ENCODE assay signal across 1 mouse cellular context in the genomic region with DNA sequence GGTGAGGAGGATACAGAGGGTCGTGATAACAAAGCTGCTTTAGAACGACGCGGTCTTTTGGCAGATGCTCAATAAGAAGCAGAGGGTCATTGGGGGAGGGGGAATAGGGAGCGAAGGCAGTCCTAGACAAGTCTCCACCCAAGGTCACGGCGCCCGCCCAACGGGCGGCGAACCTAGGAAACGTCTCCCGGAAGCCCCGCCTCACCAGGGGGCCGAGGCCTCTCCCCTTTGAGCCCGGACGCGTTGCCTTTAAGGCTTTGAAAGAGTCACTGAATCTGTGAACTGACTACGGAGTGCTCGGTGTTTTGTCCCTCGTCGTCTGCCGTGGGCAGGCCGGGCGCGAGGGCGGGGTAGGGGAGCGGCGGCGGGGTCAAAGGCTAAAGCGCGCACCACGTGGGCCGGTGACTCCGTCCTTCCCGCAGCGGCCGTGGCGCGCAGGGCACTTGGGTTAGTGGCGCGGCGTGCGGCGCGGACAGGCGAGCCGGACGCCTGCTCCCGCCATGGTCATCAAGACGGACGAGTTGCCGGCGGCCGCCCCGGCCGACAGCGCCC.
TF ChIP-seq lines count a peak whose summit lies in the region.

A gene (plus strand): TSS at position 401 of the 552 bp plus-strand sequence.

TF ChIP-seq in myocyte, 11 proteins besides CTCF, POLR2A, EP300 and RAD21 (continued from another document):
- TF ChIP-seq TCF3 (IDR thresholded peaks at IDR 0.05; ENCODE audit: insufficient read length, low read depth) (no peak), USF1 (IDR thresholded peaks at IDR 0.05; ENCODE audit: low read depth) (peak; percentile 63)
